Mouse (Mus musculus): ENCODE results near the gene Meis1. TPM values are rescaled to one million over a fixed set of nuclear protein-coding genes. Genes with fewer than 3 reads are reported as not detected.

Gene Meis1
- polyA plus RNA-seq, 1 experiment from 2014 or later, result 44.7 TPM

GRCm38 (mm10) chr11:19022576-19022975 is 3.8 kb upstream of the Meis1 start:
- WGBS, result 31% methylated on average over 2 of the region's 2 CpGs
- peak overlapping the region; percentile 14; the same call in 1 of the 2 replicates for H3K4me2 ChIP-seq

GRCm38 (mm10) chr11:19020951-19021710 is 2.3 kb upstream of the Meis1 start:
- DNase-seq (ENCODE audit: low spot score), result peak; percentile 57
- peak overlapping the region; percentile 50; the same call in 1 of the 2 replicates for H3K9ac ChIP-seq (ENCODE audit: low read depth, low read length)
- peak; percentile 4; the same call in 1 of the 2 replicates for ATAC-seq (replicated peaks; ENCODE audit: low FRiP score)
- peaks cover 16% of the 10 kb centered on the region for H3K4me1 ChIP-seq (replicated peaks; ENCODE audit: control insufficient read depth, insufficient read depth, low read length)
- H3K27me3 ChIP-seq (replicated peaks; ENCODE audit: control insufficient read depth, insufficient read depth, low read length), result no peaks in the 10 kb centered on the region
- H3K4me2 ChIP-seq, result peak overlapping the region; percentile 98
- peak overlapping the region; percentile 56; the same call in 1 of the 2 replicates for H3K27ac ChIP-seq (ENCODE audit: low read depth, low read length)
- peak overlapping the region; percentile 70 for H3K4me3 ChIP-seq (ENCODE audit: low read depth, low read length)
- no peaks in the 10 kb centered on the region for H3K36me3 ChIP-seq (ENCODE audit: control insufficient read depth, insufficient read depth, low read length)
- H3K9me3 ChIP-seq (ENCODE audit: control insufficient read depth, low read length), result no peaks in the 10 kb centered on the region
- WGBS, result 5% methylated on average over 28 of the region's 28 CpGs

More at GRCm38 (mm10) chr11:19022576-19022975, 3.8 kb upstream of the Meis1 start:
- Histone ChIP-seq H3K4me3 (ENCODE audit: low read depth, low read length) (no peak overlapping the region), H3K4me1 (replicated peaks; ENCODE audit: control insufficient read depth, insufficient read depth, low read length) (peaks cover 14% of the 10 kb centered on the region), H3K36me3 (ENCODE audit: control insufficient read depth, insufficient read depth, low read length) (no peaks in the 10 kb centered on the region), H3K9ac (ENCODE audit: low read depth, low read length) (no peak overlapping the region), H3K27ac (ENCODE audit: low read depth, low read length) (no peak overlapping the region; the same call in 1 of the 2 replicates), H3K27me3 (replicated peaks; ENCODE audit: control insufficient read depth, insufficient read depth, low read length) (no peaks in the 10 kb centered on the region), H3K9me3 (ENCODE audit: control insufficient read depth, low read length) (no peaks in the 10 kb centered on the region)
- DNase-seq (ENCODE audit: low spot score) (no peak), ATAC-seq (replicated peaks; ENCODE audit: low FRiP score) (no peak)

- ATAC-seq (replicated peaks; ENCODE audit: low FRiP score), result peak; percentile 77
- 0% methylated on average over 25 of the region's 25 CpGs for WGBS
Observed at GRCm38 (mm10) chr11:19020371-19020824, 1.6 kb upstream of the Meis1 start.

GRCm38 (mm10) chr11:19019204-19020171 is 703 bp upstream of the Meis1 start:
- ATAC-seq (replicated peaks; ENCODE audit: low FRiP score), result no peak
- Histone ChIP-seq H3K4me1 (replicated peaks; ENCODE audit: control insufficient read depth, insufficient read depth, low read length) (peaks cover 14% of the 10 kb centered on the region), H3K4me3 (ENCODE audit: low read depth, low read length) (peak overlapping the region; percentile 70), H3K36me3 (ENCODE audit: control insufficient read depth, insufficient read depth, low read length) (no peaks in the 10 kb centered on the region), H3K4me2 (peak overlapping the region; percentile 98), H3K27ac (ENCODE audit: low read depth, low read length) (peak overlapping the region; percentile 96), H3K27me3 (replicated peaks; ENCODE audit: control insufficient read depth, insufficient read depth, low read length) (no peaks in the 10 kb centered on the region), H3K9ac (ENCODE audit: low read depth, low read length) (peak overlapping the region; percentile 84), H3K9me3 (ENCODE audit: control insufficient read depth, low read length) (no peaks in the 10 kb centered on the region)
- under 1% methylated on average over 65 of the region's 67 CpGs for WGBS
- peak; percentile 71 for DNase-seq (ENCODE audit: low spot score)

More at GRCm38 (mm10) chr11:19020371-19020824, 1.6 kb upstream of the Meis1 start:
- H3K36me3 ChIP-seq (ENCODE audit: control insufficient read depth, insufficient read depth, low read length), result no peaks in the 10 kb centered on the region
- DNase-seq (ENCODE audit: low spot score), result peak; percentile 85
- H3K4me2 ChIP-seq, result peak overlapping the region; percentile 98
- H3K4me3 ChIP-seq (ENCODE audit: low read depth, low read length), result peak overlapping the region; percentile 70
- peak overlapping the region; percentile 84 for H3K9ac ChIP-seq (ENCODE audit: low read depth, low read length)
- H3K4me1 ChIP-seq (replicated peaks; ENCODE audit: control insufficient read depth, insufficient read depth, low read length), result peaks cover 14% of the 10 kb centered on the region
- H3K9me3 ChIP-seq (ENCODE audit: control insufficient read depth, low read length), result no peaks in the 10 kb centered on the region
- H3K27ac ChIP-seq (ENCODE audit: low read depth, low read length), result peak overlapping the region; percentile 96
- H3K27me3 ChIP-seq (replicated peaks; ENCODE audit: control insufficient read depth, insufficient read depth, low read length), result no peaks in the 10 kb centered on the region

- H3K4me1 ChIP-seq (replicated peaks; ENCODE audit: control insufficient read depth, insufficient read depth, low read length), result peaks cover 22% of the 10 kb centered on the region
- peak overlapping the region; percentile 84 for H3K9ac ChIP-seq (ENCODE audit: low read depth, low read length)
- no peaks in the 10 kb centered on the region for H3K36me3 ChIP-seq (ENCODE audit: control insufficient read depth, insufficient read depth, low read length)
- H3K27ac ChIP-seq (ENCODE audit: low read depth, low read length), result peak overlapping the region; percentile 96
- H3K27me3 ChIP-seq (replicated peaks; ENCODE audit: control insufficient read depth, insufficient read depth, low read length), result no peaks in the 10 kb centered on the region
- WGBS, result under 1% methylated on average over 14 of the region's 14 CpGs
- peak overlapping the region; percentile 98 for H3K4me2 ChIP-seq
- DNase-seq (ENCODE audit: low spot score), result no peak
- H3K4me3 ChIP-seq (ENCODE audit: low read depth, low read length), result peak overlapping the region; percentile 70
- no peaks in the 10 kb centered on the region for H3K9me3 ChIP-seq (ENCODE audit: control insufficient read depth, low read length)
- ATAC-seq (replicated peaks; ENCODE audit: low FRiP score), result no peak
Observed at GRCm38 (mm10) chr11:19017719-19018413, 919 bp downstream of the Meis1 start.

GRCm38 (mm10) chr11:19017262-19017661 is 1.5 kb downstream of the Meis1 start:
- peaks cover 21% of the 10 kb centered on the region for H3K4me1 ChIP-seq (replicated peaks; ENCODE audit: control insufficient read depth, insufficient read depth, low read length)
- H3K36me3 ChIP-seq (ENCODE audit: control insufficient read depth, insufficient read depth, low read length), result no peaks in the 10 kb centered on the region
- peak overlapping the region; percentile 70 for H3K4me3 ChIP-seq (ENCODE audit: low read depth, low read length)
- no peak for ATAC-seq (replicated peaks; ENCODE audit: low FRiP score)
- H3K9ac ChIP-seq (ENCODE audit: low read depth, low read length), result peak overlapping the region; percentile 80
- peak overlapping the region; percentile 82 for H3K27ac ChIP-seq (ENCODE audit: low read depth, low read length)
- DNase-seq (ENCODE audit: low spot score), result no peak
- H3K9me3 ChIP-seq (ENCODE audit: control insufficient read depth, low read length), result no peaks in the 10 kb centered on the region
- WGBS, result 0% methylated on average over 1 of the region's 1 CpGs
- peak overlapping the region; percentile 98 for H3K4me2 ChIP-seq
- no peaks in the 10 kb centered on the region for H3K27me3 ChIP-seq (replicated peaks; ENCODE audit: control insufficient read depth, insufficient read depth, low read length)

GRCm38 (mm10) chr11:19016481-19017220 is 2.1 kb downstream of the Meis1 start:
- Histone ChIP-seq H3K36me3 (ENCODE audit: control insufficient read depth, insufficient read depth, low read length) (no peaks in the 10 kb centered on the region), H3K4me1 (replicated peaks; ENCODE audit: control insufficient read depth, insufficient read depth, low read length) (peaks cover 21% of the 10 kb centered on the region), H3K9ac (ENCODE audit: low read depth, low read length) (peak overlapping the region; percentile 80), H3K4me2 (peak overlapping the region; percentile 98), H3K4me3 (ENCODE audit: low read depth, low read length) (peak overlapping the region; percentile 70), H3K27ac (ENCODE audit: low read depth, low read length) (peak overlapping the region; percentile 82), H3K27me3 (replicated peaks; ENCODE audit: control insufficient read depth, insufficient read depth, low read length) (no peaks in the 10 kb centered on the region), H3K9me3 (ENCODE audit: control insufficient read depth, low read length) (no peaks in the 10 kb centered on the region)
- WGBS, result under 1% methylated on average over 10 of the region's 10 CpGs
- DNase-seq (ENCODE audit: low spot score), result peak; percentile 50
- ATAC-seq (replicated peaks; ENCODE audit: low FRiP score), result no peak
